Mouse (Mus musculus) neural tube, embryonic 12.5 days (tissue): ENCODE measurements around the gene Nav1. TPM values are rescaled to one million over a fixed set of nuclear protein-coding genes. Genes with fewer than 3 reads are reported as not detected.

Source experiments
- ATAC-seq: fragments of 200-750 bp; cut with Nextera tagmentation; 2 replicates; pipeline ENCODE4 v1.8.0; 2017; ENCODE audit warnings: low read depth, mild to moderate bottlenecking, moderate TSS enrichment, moderate library complexity; ENCODE audit not compliant: low FRiP score
- H3K27ac ChIP-seq: fragments of 300-500 bp; sonication (generic); 2 replicates; pipeline ENCODE4 v1.5.1; 2016
- H3K27me3 ChIP-seq: fragments of 300-500 bp; sonication (generic); replicated peaks from 2 replicates; pipeline ENCODE4 v1.6.1; 2016; ENCODE audit warnings: mild to moderate bottlenecking
- H3K36me3 ChIP-seq: fragments of 300-500 bp; sonication (generic); 2 replicates; pipeline ENCODE4 v1.6.1; 2016; ENCODE audit warnings: mild to moderate bottlenecking
- H3K4me1 ChIP-seq: fragments of 300-500 bp; sonication (generic); 2 replicates; pipeline ENCODE4 v1.6.1; 2016
- H3K4me2 ChIP-seq: fragments of 300-500 bp; sonication (generic); replicated peaks from 2 replicates; pipeline ENCODE4 v1.6.1; 2016; ENCODE audit warnings: mild to moderate bottlenecking
- H3K4me3 ChIP-seq: fragments of 300-500 bp; sonication (generic); 2 replicates; pipeline ENCODE4 v1.5.1; 2016
- H3K9ac ChIP-seq: fragments of 300-500 bp; sonication (generic); 2 replicates; pipeline ENCODE4 v1.6.1; 2016; ENCODE audit warnings: mild to moderate bottlenecking
- H3K9me3 ChIP-seq: fragments of 300-500 bp; sonication (generic); 2 replicates; pipeline ENCODE4 v1.6.1; 2016; ENCODE audit warnings: mild to moderate bottlenecking
- WGBS: fragments of 180-500 bp; shearing (Covaris S2); methylation state at CpG from one replicate; pipeline ENCODE4 v1.1.7; 2016; 5-methylcytosine and 5-hydroxymethylcytosine counted together
- polyA plus RNA-seq: library from polyadenylated mRNA; unstranded; fragments of >200 nt; fragmentation: Nextera tagmentation; extraction: Ambion mirVana; gene quantifications from 2 replicates; pipeline ENCODE4 v1.2.1, GENCODE M21; 2016

Nav1 gene
- polyA plus RNA-seq, 1 experiment from 2014 or later = 29.9 TPM

- Histone ChIP-seq H3K4me1 (peaks cover 26% of the 10 kb centered on the region; the same call in 1 of the 2 replicates), H3K36me3 (no peaks in the 10 kb centered on the region), H3K9ac (no peak overlapping the region), H3K9me3 (no peaks in the 10 kb centered on the region), H3K27ac (no peak overlapping the region), H3K4me3 (no peak overlapping the region), H3K4me2 (no peak overlapping the region), H3K27me3 (no peaks in the 10 kb centered on the region)
- 55% methylated on average over 4 of the region's 4 CpGs for WGBS
- no peak for ATAC-seq
These were observed 34.8 kb downstream of the Nav1 start for GRCm38 (mm10) chr1:135572139-135572892.

GRCm38 (mm10) chr1:135568087-135568486, 39.0 kb downstream of the Nav1 start:
- no peaks in the 10 kb centered on the region for H3K9me3 ChIP-seq
- no peak overlapping the region for H3K4me3 ChIP-seq
- no peaks in the 10 kb centered on the region for H3K36me3 ChIP-seq
- no peak overlapping the region for H3K27ac ChIP-seq
- no peak overlapping the region for H3K4me2 ChIP-seq
- no peaks in the 10 kb centered on the region for H3K27me3 ChIP-seq
- 80% methylated on average over 8 of the region's 8 CpGs for WGBS
- no peak for ATAC-seq
- H3K4me1 ChIP-seq = peaks cover 29% of the 10 kb centered on the region
- no peak overlapping the region for H3K9ac ChIP-seq

- no peak overlapping the region for H3K4me2 ChIP-seq
- WGBS = 81% methylated on average over 7 of the region's 7 CpGs
- H3K4me3 ChIP-seq = no peak overlapping the region
- H3K27ac ChIP-seq = no peak overlapping the region
- H3K4me1 ChIP-seq = peaks cover 32% of the 10 kb centered on the region
- no peak for ATAC-seq
- no peaks in the 10 kb centered on the region for H3K27me3 ChIP-seq
- no peak overlapping the region for H3K9ac ChIP-seq
- H3K36me3 ChIP-seq = no peaks in the 10 kb centered on the region
- no peaks in the 10 kb centered on the region for H3K9me3 ChIP-seq
These were observed 40.5 kb downstream of the Nav1 start for GRCm38 (mm10) chr1:135566611-135567010.

GRCm38 (mm10) chr1:135565775-135566174, 41.3 kb downstream of the Nav1 start:
- peaks cover 39% of the 10 kb centered on the region for H3K4me1 ChIP-seq
- H3K9ac ChIP-seq = no peak overlapping the region
- no peaks in the 10 kb centered on the region for H3K36me3 ChIP-seq
- H3K4me2 ChIP-seq = no peak overlapping the region
- H3K4me3 ChIP-seq = no peak overlapping the region
- no peak for ATAC-seq
- H3K9me3 ChIP-seq = no peaks in the 10 kb centered on the region
- no peak overlapping the region for H3K27ac ChIP-seq
- no peaks in the 10 kb centered on the region for H3K27me3 ChIP-seq
- WGBS = 77% methylated on average over 5 of the region's 5 CpGs

GRCm38 (mm10) chr1:135564660-135565519, 42.2 kb downstream of the Nav1 start:
- Histone ChIP-seq H3K27ac (no peak overlapping the region), H3K27me3 (no peaks in the 10 kb centered on the region), H3K9ac (0 out of 2 replicates have a peak overlapping the region, but pooled peaks have one; percentile 26), H3K4me1 (peaks cover 44% of the 10 kb centered on the region), H3K4me3 (no peak overlapping the region), H3K4me2 (peak overlapping the region; percentile 9; the same call in 1 of the 2 replicates), H3K36me3 (no peaks in the 10 kb centered on the region), H3K9me3 (no peaks in the 10 kb centered on the region)
- ATAC-seq = peak; percentile 67
- WGBS = 35% methylated on average over 10 of the region's 10 CpGs

- Histone ChIP-seq H3K9ac (no peak overlapping the region), H3K36me3 (no peaks in the 10 kb centered on the region), H3K4me2 (no peak overlapping the region), H3K27me3 (no peaks in the 10 kb centered on the region), H3K9me3 (no peaks in the 10 kb centered on the region), H3K4me1 (peaks cover 44% of the 10 kb centered on the region), H3K4me3 (no peak overlapping the region), H3K27ac (no peak overlapping the region)
- no peak for ATAC-seq
- WGBS = 37% methylated on average over 9 of the region's 9 CpGs
These were observed 43.2 kb downstream of the Nav1 start for GRCm38 (mm10) chr1:135563781-135564414.

GRCm38 (mm10) chr1:135562982-135563650, 44.0 kb downstream of the Nav1 start:
- Histone ChIP-seq H3K36me3 (no peaks in the 10 kb centered on the region), H3K9me3 (no peaks in the 10 kb centered on the region), H3K27me3 (no peaks in the 10 kb centered on the region), H3K4me3 (no peak overlapping the region), H3K9ac (no peak overlapping the region), H3K27ac (no peak overlapping the region), H3K4me2 (no peak overlapping the region), H3K4me1 (peaks cover 46% of the 10 kb centered on the region)
- ATAC-seq = no peak
- WGBS = 66% methylated on average over 8 of the region's 8 CpGs

- Histone ChIP-seq H3K4me2 (no peak overlapping the region), H3K4me3 (no peak overlapping the region), H3K9me3 (no peaks in the 10 kb centered on the region), H3K27me3 (no peaks in the 10 kb centered on the region), H3K36me3 (no peaks in the 10 kb centered on the region), H3K4me1 (peaks cover 48% of the 10 kb centered on the region), H3K9ac (no peak overlapping the region), H3K27ac (no peak overlapping the region)
- WGBS = 28% methylated on average over 4 of the region's 4 CpGs
- no peak for ATAC-seq
These were observed 45.0 kb downstream of the Nav1 start for GRCm38 (mm10) chr1:135562115-135562514.

GRCm38 (mm10) chr1:135561282-135561681, 45.8 kb downstream of the Nav1 start:
- WGBS = 50% methylated on average over 6 of the region's 6 CpGs
- Histone ChIP-seq H3K9ac (no peak overlapping the region), H3K27ac (no peak overlapping the region), H3K4me2 (no peak overlapping the region), H3K9me3 (no peaks in the 10 kb centered on the region), H3K36me3 (no peaks in the 10 kb centered on the region), H3K27me3 (no peaks in the 10 kb centered on the region), H3K4me1 (peaks cover 48% of the 10 kb centered on the region), H3K4me3 (no peak overlapping the region)
- no peak for ATAC-seq

- Histone ChIP-seq H3K36me3 (no peaks in the 10 kb centered on the region), H3K27ac (no peak overlapping the region), H3K4me3 (no peak overlapping the region), H3K27me3 (no peaks in the 10 kb centered on the region), H3K4me2 (no peak overlapping the region), H3K4me1 (peaks cover 47% of the 10 kb centered on the region), H3K9me3 (no peaks in the 10 kb centered on the region), H3K9ac (no peak overlapping the region)
- no peak for ATAC-seq
- 34% methylated on average over 6 of the region's 6 CpGs for WGBS
These were observed 49.1 kb downstream of the Nav1 start for GRCm38 (mm10) chr1:135557976-135558375.

- H3K9ac ChIP-seq = no peak overlapping the region
- H3K9me3 ChIP-seq = no peaks in the 10 kb centered on the region
- H3K36me3 ChIP-seq = no peaks in the 10 kb centered on the region
- H3K4me3 ChIP-seq = no peak overlapping the region
- H3K27ac ChIP-seq = no peak overlapping the region
- ATAC-seq = no peak
- no peak overlapping the region for H3K4me2 ChIP-seq
- peaks cover 47% of the 10 kb centered on the region for H3K4me1 ChIP-seq
- WGBS = 92% methylated on average over 8 of the region's 8 CpGs
- H3K27me3 ChIP-seq = no peaks in the 10 kb centered on the region
These were observed 51.2 kb downstream of the Nav1 start for GRCm38 (mm10) chr1:135555885-135556284.
